8 mouse cellular contexts compared by ENCODE assay signal in the genomic region with DNA sequence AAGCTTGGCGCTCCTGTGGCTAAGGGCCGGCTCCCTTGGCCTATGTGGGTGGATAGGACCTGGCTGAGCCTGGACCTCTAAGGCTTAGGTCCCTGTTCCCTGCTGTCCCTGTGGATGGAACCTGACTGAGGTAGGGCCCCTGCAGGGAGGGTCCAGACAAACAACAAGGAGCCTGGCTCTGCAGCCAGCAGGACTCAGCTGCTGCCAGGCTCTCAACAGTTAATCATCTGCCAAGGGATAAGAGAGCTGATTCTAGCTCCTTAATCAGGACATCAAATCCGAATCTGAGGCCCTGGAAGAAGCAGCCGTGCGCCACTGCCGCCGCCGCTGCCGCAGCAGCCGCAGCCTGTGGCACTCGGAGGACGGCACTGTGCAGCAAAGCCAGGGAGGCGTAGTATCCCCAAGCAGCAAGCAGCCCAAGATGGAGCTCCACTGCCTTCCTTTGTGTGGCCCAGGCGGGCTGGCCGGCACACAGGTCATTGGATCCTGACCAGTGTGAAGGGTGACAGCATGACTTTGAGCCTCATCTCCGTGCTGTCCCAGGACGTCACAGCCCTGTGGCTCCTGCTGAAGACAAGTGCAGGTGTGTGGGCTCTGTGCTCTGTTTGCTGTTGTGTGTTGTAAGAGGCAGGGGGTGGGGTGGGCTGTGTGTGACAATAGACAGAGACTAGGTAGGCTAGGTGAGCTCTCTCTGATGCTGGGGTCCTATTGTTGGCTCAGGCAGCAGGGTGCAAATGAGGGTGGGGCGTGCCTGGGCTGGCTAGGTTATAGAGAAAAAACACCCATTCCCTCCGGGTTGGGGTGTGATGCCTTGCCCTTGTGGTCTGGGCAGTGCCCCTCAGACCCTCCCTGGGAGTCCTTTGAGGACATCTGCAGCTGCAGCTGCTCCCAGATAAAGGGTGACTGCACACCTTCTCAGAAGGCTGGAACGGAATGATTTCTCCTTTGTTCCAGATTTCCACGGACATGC.
A peak's percentile ranks its signal among the peaks of the same experiment; 100 is the strongest.
DNase-seq lines count a peak whose midpoint lies in the region; ATAC-seq lines count a peak whose summit lies in the region.

No protein-coding gene starts in this region.

- DNase-seq in heart, adult 18-20 months: no peak
- peak; percentile 46 for DNase-seq in R1 (ENCODE audit: low read depth, low spot score)
- peak; percentile 84 for DNase-seq in embryonic facial prominence, embryonic 14.5 days (ENCODE audit: low spot score)
- DNase-seq in kidney, postnatal 14 days: peak; percentile 45
- DNase-seq in retina, embryonic 14.5 days (ENCODE audit: low spot score): peak; percentile 75
- no peak for DNase-seq in testis, postnatal 14 days (ENCODE audit: low spot score)
- no peak for DNase-seq in frontal cortex, postnatal 10 days (ENCODE audit: low spot score in 2 of 2)

- peak overlapping the region; percentile 73 for H3K4me2 ChIP-seq in heart, embryonic 13.5 days
- peak overlapping the region; percentile 69 for H3K4me2 ChIP-seq in embryonic facial prominence, embryonic 14.5 days (ENCODE audit: low read depth, low read length)

- no peak for ATAC-seq in heart, embryonic 13.5 days (ENCODE audit: extremely low read depth, insufficient number of reproducible peaks, low FRiP score, low TSS enrichment)
- peak; percentile 83 for ATAC-seq in embryonic facial prominence, embryonic 14.5 days (ENCODE audit: low read depth)

- H3K9ac ChIP-seq in heart, embryonic 13.5 days: peak overlapping the region; percentile 83
- peak overlapping the region; percentile 67 for H3K9ac ChIP-seq in embryonic facial prominence, embryonic 14.5 days (ENCODE audit: low read depth, low read length)

- H3K27ac ChIP-seq in heart, embryonic 13.5 days (replicated peaks): no peak overlapping the region
- peak overlapping the region; percentile 78 for H3K27ac ChIP-seq in embryonic facial prominence, embryonic 14.5 days (replicated peaks; ENCODE audit: low read depth, low read length)

- no peaks in the 10 kb centered on the region for H3K9me3 ChIP-seq in heart, embryonic 13.5 days
- no peaks in the 10 kb centered on the region for H3K9me3 ChIP-seq in embryonic facial prominence, embryonic 14.5 days (ENCODE audit: control insufficient read depth, low read length)

- 7% methylated on average over 21 of the region's 21 CpGs for WGBS in heart, embryonic 13.5 days
- WGBS in embryonic facial prominence, embryonic 14.5 days: 6% methylated on average over 20 of the region's 21 CpGs

- peaks cover 11% of the 10 kb centered on the region for H3K27me3 ChIP-seq in heart, embryonic 13.5 days (replicated peaks)
- H3K27me3 ChIP-seq in embryonic facial prominence, embryonic 14.5 days (replicated peaks; ENCODE audit: control insufficient read depth, insufficient read depth, low read length): no peaks in the 10 kb centered on the region

- H3K4me1 ChIP-seq in heart, embryonic 13.5 days: peaks cover 25% of the 10 kb centered on the region
- peaks cover 18% of the 10 kb centered on the region for H3K4me1 ChIP-seq in embryonic facial prominence, embryonic 14.5 days (ENCODE audit: control insufficient read depth, insufficient read depth, low read length)

- H3K4me3 ChIP-seq in heart, embryonic 13.5 days: peak overlapping the region; percentile 58
- peak overlapping the region; percentile 45 for H3K4me3 ChIP-seq in embryonic facial prominence, embryonic 14.5 days (ENCODE audit: low read depth, low read length)

- no peaks in the 10 kb centered on the region for H3K36me3 ChIP-seq in heart, embryonic 13.5 days
- no peaks in the 10 kb centered on the region for H3K36me3 ChIP-seq in embryonic facial prominence, embryonic 14.5 days (ENCODE audit: control insufficient read depth, insufficient read depth, low read length)

Comparison
In these comparisons a context has a peak if more than half of its experiments do, and no peak if none do; other contexts are left out.
1. DNase-seq: peak in R1 (single experiment), embryonic facial prominence, embryonic 14.5 days (single experiment), kidney, postnatal 14 days (single experiment) and retina, embryonic 14.5 days (single experiment); none in heart, adult 18-20 months (0 of 2), testis, postnatal 14 days (single experiment) and frontal cortex, postnatal 10 days (0 of 2).